Mouse (Mus musculus): ENCODE measurements around the gene Sec23ip. TPM values are rescaled to one million over a fixed set of nuclear protein-coding genes. Genes with fewer than 3 reads are reported as not detected.
"Not testable (repeated sequence)": the region's sequence is repeated elsewhere in the genome, so short reads cannot be mapped to it uniquely, and the experiment has no call there.

The Sec23ip gene
- polyA plus RNA-seq (2015; fragmentation: Nextera tagmentation; extraction: Ambion mirVana), result 39.2 TPM in 2 replicates

- Histone ChIP-seq H3K4me2 (replicated peaks; ENCODE audit: low read depth, low read length) (peak within 1 kb of the TSS; percentile 83), H3K4me3 (ENCODE audit: low read length) (peak within 1 kb of the TSS; percentile 97), H3K9ac (replicated peaks; ENCODE audit: low read length) (peak within 1 kb of the TSS; percentile 94), H3K36me3 (ENCODE audit: insufficient read depth, low read length) (no peaks in the 10 kb centered on the region), H3K27me3 (ENCODE audit: insufficient read depth, low read length) (no peaks in the 10 kb centered on the region), H3K27ac (ENCODE audit: low read length) (peak within 1 kb of the TSS; percentile 56), H3K9me3 (ENCODE audit: low read length) (no peaks in the 10 kb centered on the region), H3K4me1 (ENCODE audit: insufficient read depth, low read length) (peaks cover 42% of the 10 kb centered on the region)
- WGBS, result under 1% methylated on average over 55 of the region's 55 CpGs
- ATAC-seq (ENCODE audit: low FRiP score, low TSS enrichment), result peak; percentile 86
Measured at GRCm38 (mm10) chr7:128744684-128745485, at the start of gene Sec23ip. TSS of gene Sec23ip (plus strand) at chr7:128744943.

- H3K9me3 ChIP-seq (ENCODE audit: low read length); H3K27ac ChIP-seq (ENCODE audit: low read length); ATAC-seq (ENCODE audit: low FRiP score, low TSS enrichment); H3K9ac ChIP-seq (replicated peaks; ENCODE audit: low read length); H3K4me1 ChIP-seq (ENCODE audit: insufficient read depth, low read length); H3K4me2 ChIP-seq (replicated peaks; ENCODE audit: low read depth, low read length); H3K27me3 ChIP-seq (ENCODE audit: insufficient read depth, low read length); H3K4me3 ChIP-seq (ENCODE audit: low read length): not testable (repeated sequence)
- peaks cover 62% of the 10 kb centered on the region for H3K36me3 ChIP-seq (ENCODE audit: insufficient read depth, low read length)
- WGBS, result 90% methylated on average over 6 of the region's 6 CpGs
Measured at GRCm38 (mm10) chr7:128699959-128700358, 44.8 kb upstream of the Sec23ip start.

GRCm38 (mm10) chr7:128705735-128706134 is 39.0 kb upstream of the Sec23ip start:
- no peaks in the 10 kb centered on the region for H3K9me3 ChIP-seq (ENCODE audit: low read length)
- no peak overlapping the region for H3K27ac ChIP-seq (ENCODE audit: low read length)
- no peak overlapping the region for H3K9ac ChIP-seq (replicated peaks; ENCODE audit: low read length)
- no peaks in the 10 kb centered on the region for H3K27me3 ChIP-seq (ENCODE audit: insufficient read depth, low read length)
- no peaks in the 10 kb centered on the region for H3K4me1 ChIP-seq (ENCODE audit: insufficient read depth, low read length)
- H3K4me3 ChIP-seq (ENCODE audit: low read length), result no peak overlapping the region
- H3K4me2 ChIP-seq (replicated peaks; ENCODE audit: low read depth, low read length), result no peak overlapping the region
- ATAC-seq (ENCODE audit: low FRiP score, low TSS enrichment), result peak; percentile 79; the same call in 1 of the 2 replicates
- 23% methylated on average over 4 of the region's 4 CpGs for WGBS
- peaks cover 75% of the 10 kb centered on the region for H3K36me3 ChIP-seq (ENCODE audit: insufficient read depth, low read length)

- ATAC-seq (ENCODE audit: low FRiP score, low TSS enrichment), result no peak
- Histone ChIP-seq H3K4me1 (ENCODE audit: insufficient read depth, low read length) (no peaks in the 10 kb centered on the region), H3K9ac (replicated peaks; ENCODE audit: low read length) (no peak overlapping the region), H3K36me3 (ENCODE audit: insufficient read depth, low read length) (peaks cover 59% of the 10 kb centered on the region), H3K4me2 (replicated peaks; ENCODE audit: low read depth, low read length) (no peak overlapping the region), H3K9me3 (ENCODE audit: low read length) (no peaks in the 10 kb centered on the region), H3K4me3 (ENCODE audit: low read length) (no peak overlapping the region), H3K27ac (ENCODE audit: low read length) (no peak overlapping the region), H3K27me3 (ENCODE audit: insufficient read depth, low read length) (no peaks in the 10 kb centered on the region)
- 69% methylated on average over 4 of the region's 4 CpGs for WGBS
Measured at GRCm38 (mm10) chr7:128717991-128718390, 26.8 kb upstream of the Sec23ip start.

- H3K4me3 ChIP-seq (ENCODE audit: low read length), result no peak overlapping the region
- WGBS, result 45% methylated on average over 4 of the region's 4 CpGs
- no peak overlapping the region for H3K4me2 ChIP-seq (replicated peaks; ENCODE audit: low read depth, low read length)
- H3K4me1 ChIP-seq (ENCODE audit: insufficient read depth, low read length), result peaks cover 11% of the 10 kb centered on the region; the same call in 1 of the 2 replicates
- peak; percentile 89 for ATAC-seq (ENCODE audit: low FRiP score, low TSS enrichment)
- no peaks in the 10 kb centered on the region for H3K27me3 ChIP-seq (ENCODE audit: insufficient read depth, low read length)
- H3K9me3 ChIP-seq (ENCODE audit: low read length), result no peaks in the 10 kb centered on the region
- H3K27ac ChIP-seq (ENCODE audit: low read length), result no peak overlapping the region
- no peak overlapping the region for H3K9ac ChIP-seq (replicated peaks; ENCODE audit: low read length)
- peaks cover 21% of the 10 kb centered on the region; the same call in 1 of the 2 replicates for H3K36me3 ChIP-seq (ENCODE audit: insufficient read depth, low read length)
Measured at GRCm38 (mm10) chr7:128724761-128725160, 20.0 kb upstream of the Sec23ip start.

GRCm38 (mm10) chr7:128725189-128725588 is 19.6 kb upstream of the Sec23ip start:
- H3K27me3 ChIP-seq (ENCODE audit: insufficient read depth, low read length), result no peaks in the 10 kb centered on the region
- ATAC-seq (ENCODE audit: low FRiP score, low TSS enrichment), result peak; percentile 21; the same call in 1 of the 2 replicates

GRCm38 (mm10) chr7:128726999-128727398 is 17.7 kb upstream of the Sec23ip start:
- no peak for ATAC-seq (ENCODE audit: low FRiP score, low TSS enrichment)
- Histone ChIP-seq H3K4me2 (replicated peaks; ENCODE audit: low read depth, low read length) (no peak overlapping the region), H3K9ac (replicated peaks; ENCODE audit: low read length) (no peak overlapping the region), H3K27ac (ENCODE audit: low read length) (no peak overlapping the region), H3K27me3 (ENCODE audit: insufficient read depth, low read length) (no peaks in the 10 kb centered on the region), H3K9me3 (ENCODE audit: low read length) (no peaks in the 10 kb centered on the region), H3K36me3 (ENCODE audit: insufficient read depth, low read length) (peaks cover 10% of the 10 kb centered on the region; the same call in 1 of the 2 replicates), H3K4me3 (ENCODE audit: low read length) (no peak overlapping the region), H3K4me1 (ENCODE audit: insufficient read depth, low read length) (peaks cover 15% of the 10 kb centered on the region)
- 77% methylated on average over 10 of the region's 10 CpGs for WGBS

More at GRCm38 (mm10) chr7:128725189-128725588, 19.6 kb upstream of the Sec23ip start:
- H3K4me1 ChIP-seq (ENCODE audit: insufficient read depth, low read length), result peaks cover 11% of the 10 kb centered on the region; the same call in 1 of the 2 replicates
- H3K4me2 ChIP-seq (replicated peaks; ENCODE audit: low read depth, low read length), result no peak overlapping the region
- WGBS, result 86% methylated on average over 9 of the region's 9 CpGs
- no peak overlapping the region for H3K27ac ChIP-seq (ENCODE audit: low read length)
- no peak overlapping the region for H3K4me3 ChIP-seq (ENCODE audit: low read length)
- peaks cover 18% of the 10 kb centered on the region; the same call in 1 of the 2 replicates for H3K36me3 ChIP-seq (ENCODE audit: insufficient read depth, low read length)
- no peaks in the 10 kb centered on the region for H3K9me3 ChIP-seq (ENCODE audit: low read length)
- H3K9ac ChIP-seq (replicated peaks; ENCODE audit: low read length), result no peak overlapping the region

- Histone ChIP-seq H3K4me1 (ENCODE audit: insufficient read depth, low read length) (peaks cover 15% of the 10 kb centered on the region), H3K4me3 (ENCODE audit: low read length) (no peak overlapping the region), H3K27ac (ENCODE audit: low read length) (no peak overlapping the region), H3K9ac (replicated peaks; ENCODE audit: low read length) (no peak overlapping the region), H3K36me3 (ENCODE audit: insufficient read depth, low read length) (peaks cover 6% of the 10 kb centered on the region; the same call in 1 of the 2 replicates), H3K4me2 (replicated peaks; ENCODE audit: low read depth, low read length) (no peak overlapping the region), H3K9me3 (ENCODE audit: low read length) (no peaks in the 10 kb centered on the region), H3K27me3 (ENCODE audit: insufficient read depth, low read length) (no peaks in the 10 kb centered on the region)
- WGBS, result 75% methylated on average over 5 of the region's 5 CpGs
- ATAC-seq (ENCODE audit: low FRiP score, low TSS enrichment), result no peak
Measured at GRCm38 (mm10) chr7:128727701-128728100, 17.0 kb upstream of the Sec23ip start.

- WGBS, result 65% methylated on average over 10 of the region's 10 CpGs
- Histone ChIP-seq H3K4me3 (ENCODE audit: low read length) (no peak overlapping the region), H3K27me3 (ENCODE audit: insufficient read depth, low read length) (no peaks in the 10 kb centered on the region), H3K9me3 (ENCODE audit: low read length) (no peaks in the 10 kb centered on the region), H3K9ac (replicated peaks; ENCODE audit: low read length) (no peak overlapping the region), H3K4me2 (replicated peaks; ENCODE audit: low read depth, low read length) (no peak overlapping the region), H3K27ac (ENCODE audit: low read length) (no peak overlapping the region), H3K4me1 (ENCODE audit: insufficient read depth, low read length) (peaks cover 15% of the 10 kb centered on the region), H3K36me3 (ENCODE audit: insufficient read depth, low read length) (no peaks in the 10 kb centered on the region)
- ATAC-seq (ENCODE audit: low FRiP score, low TSS enrichment), result no peak
Measured at GRCm38 (mm10) chr7:128728738-128729137, 16.0 kb upstream of the Sec23ip start.

GRCm38 (mm10) chr7:128731585-128731984 is 13.2 kb upstream of the Sec23ip start:
- Histone ChIP-seq H3K4me1 (ENCODE audit: insufficient read depth, low read length) (peaks cover 10% of the 10 kb centered on the region; the same call in 1 of the 2 replicates), H3K36me3 (ENCODE audit: insufficient read depth, low read length) (peaks cover 9% of the 10 kb centered on the region; the same call in 1 of the 2 replicates), H3K9me3 (ENCODE audit: low read length) (0 out of 2 replicates have a peak, but pooled peaks cover 5% of the 10 kb centered on the region), H3K4me3 (ENCODE audit: low read length) (no peak overlapping the region), H3K4me2 (replicated peaks; ENCODE audit: low read depth, low read length) (no peak overlapping the region), H3K27me3 (ENCODE audit: insufficient read depth, low read length) (no peaks in the 10 kb centered on the region), H3K27ac (ENCODE audit: low read length) (no peak overlapping the region), H3K9ac (replicated peaks; ENCODE audit: low read length) (no peak overlapping the region)
- no peak for ATAC-seq (ENCODE audit: low FRiP score, low TSS enrichment)
- 79% methylated on average over 2 of the region's 2 CpGs for WGBS
